ENCODE assay signal across 8 mouse cellular contexts in the genomic region with DNA sequence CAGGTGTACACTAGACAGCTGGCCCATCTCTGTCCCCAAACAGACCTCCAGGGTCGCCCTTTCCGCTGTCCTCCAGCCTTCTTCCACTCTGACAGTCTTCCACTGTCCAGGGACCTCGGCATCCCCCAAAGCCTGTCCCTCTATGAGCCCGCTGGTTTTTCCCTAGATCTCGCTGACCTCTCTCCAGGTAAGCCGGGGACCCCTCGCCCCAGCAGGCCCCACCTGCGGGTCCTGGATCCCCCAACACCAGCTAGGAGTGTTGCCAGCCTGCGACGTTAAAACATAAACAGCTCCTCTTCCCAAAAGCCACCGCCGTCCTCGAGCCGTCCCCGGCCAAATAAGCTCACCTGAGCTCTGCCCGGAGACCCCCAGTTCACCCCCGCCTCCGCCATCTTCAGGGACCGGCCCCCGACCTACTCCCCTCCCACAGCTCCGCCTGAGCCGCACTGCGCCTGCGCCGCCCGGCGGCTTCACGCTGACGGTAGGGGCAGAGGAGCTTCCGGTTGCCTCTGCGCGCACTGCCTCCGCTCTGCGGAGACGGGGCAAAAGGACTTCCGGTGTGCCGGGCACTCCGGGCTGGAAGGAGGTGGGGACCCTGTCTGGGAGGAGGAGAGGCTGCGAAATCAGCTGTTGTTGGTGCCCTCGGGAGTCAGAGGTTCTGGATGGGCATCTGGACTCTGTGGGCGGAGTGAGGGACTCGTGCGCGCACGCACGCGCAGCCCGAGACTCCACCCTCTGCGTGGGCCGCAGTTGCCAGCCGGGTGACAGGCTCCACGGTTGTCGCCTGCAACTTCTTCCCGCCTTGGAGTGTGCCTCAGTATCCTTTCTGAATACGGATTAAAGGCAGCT. TPM values are rescaled to one million over a fixed set of nuclear protein-coding genes. Genes with fewer than 3 reads are reported as not detected.
DNase-seq lines count a peak whose midpoint lies in the region; ATAC-seq and TF ChIP-seq lines count a peak whose summit lies in the region.

No protein-coding gene starts in this region.

- H3K36me3 ChIP-seq in E14TG2a.4 (ENCODE audit: insufficient read depth, low read length), result no peaks in the 10 kb centered on the region
- H3K36me3 ChIP-seq in forebrain, embryonic 13.5 days (ENCODE audit: poor library complexity, severe bottlenecking), result peaks cover 6% of the 10 kb centered on the region; the same call in 1 of the 2 replicates
- 0 out of 2 replicates have a peak, but pooled peaks cover 3% of the 10 kb centered on the region for H3K36me3 ChIP-seq in liver, postnatal 0 days (replicated peaks; ENCODE audit: insufficient read depth, low read length)
- no peaks in the 10 kb centered on the region for H3K36me3 ChIP-seq in neural tube, embryonic 14.5 days (ENCODE audit: control insufficient read depth, insufficient read depth, low read length)

- peak; percentile 83 for DNase-seq in c-Kit-positive CD71-positive TER-119-positive erythroid progenitor cells, embryonic 14.5 days (ENCODE audit: low spot score)
- DNase-seq in heart, postnatal 10 days, result peak; percentile 95
- peak; percentile 60 for DNase-seq in large intestine, adult 2 months (ENCODE audit: low read depth, low spot score)
- DNase-seq in liver, postnatal 0 days, result peak; percentile 93
- peak; percentile 94 for DNase-seq in testis, postnatal 10 days (ENCODE audit: low spot score)

- peaks cover 7% of the 10 kb centered on the region for H3K4me1 ChIP-seq in E14TG2a.4 (replicated peaks; ENCODE audit: low read depth, low read length)
- peaks cover 28% of the 10 kb centered on the region for H3K4me1 ChIP-seq in forebrain, embryonic 13.5 days
- H3K4me1 ChIP-seq in liver, postnatal 0 days (ENCODE audit: insufficient read depth), result peaks cover 18% of the 10 kb centered on the region
- H3K4me1 ChIP-seq in neural tube, embryonic 14.5 days (ENCODE audit: control insufficient read depth, insufficient read depth, low read length), result peaks cover 18% of the 10 kb centered on the region

- H3K9ac ChIP-seq in forebrain, embryonic 13.5 days, result peak overlapping the region; percentile 88
- H3K9ac ChIP-seq in liver, postnatal 0 days (replicated peaks), result peak overlapping the region; percentile 89
- H3K9ac ChIP-seq in neural tube, embryonic 14.5 days (replicated peaks; ENCODE audit: low read depth, low read length), result peak overlapping the region; percentile 85

- H3K4me2 ChIP-seq in forebrain, embryonic 13.5 days, result peak overlapping the region; percentile 86
- peak overlapping the region; percentile 85 for H3K4me2 ChIP-seq in liver, postnatal 0 days (ENCODE audit: low read depth, low read length)
- peak overlapping the region; percentile 59 for H3K4me2 ChIP-seq in neural tube, embryonic 14.5 days (ENCODE audit: low read depth, low read length)

- ATAC-seq in forebrain, embryonic 13.5 days, result peak; percentile 99
- ATAC-seq in liver, postnatal 0 days, result peak; percentile 90
- ATAC-seq in neural tube, embryonic 14.5 days (ENCODE audit: low read depth), result peak; percentile 99

- intact Hi-C loops in heart, postnatal 10 days (cut with DNase I), result loop anchor here (5.0 kb wide), 2 partner anchors 70 to 240 kb away; a partner anchor contains a TSS

- 1% methylated on average over 55 of the region's 55 CpGs for WGBS in forebrain, embryonic 13.5 days
- under 1% methylated on average over 55 of the region's 55 CpGs for WGBS in large intestine, adult 2 months
- 2% methylated on average over 55 of the region's 55 CpGs for WGBS in liver, postnatal 0 days (ENCODE audit: insufficient replicate concordance)
- under 1% methylated on average over 55 of the region's 55 CpGs for WGBS in neural tube, embryonic 14.5 days

- TF ChIP-seq EP300 in liver, postnatal 0 days (IDR thresholded peaks at IDR 0.05; ENCODE audit: low read depth), result no peak

- H3K27ac ChIP-seq in forebrain, embryonic 13.5 days, result peak overlapping the region; percentile 88
- H3K27ac ChIP-seq in liver, postnatal 0 days (ENCODE audit: low read depth), result peak overlapping the region; percentile 93
- peak overlapping the region; percentile 85 for H3K27ac ChIP-seq in neural tube, embryonic 14.5 days (ENCODE audit: low read depth, low read length)

- H3K9me3 ChIP-seq in E14TG2a.4 (ENCODE audit: low read length), result no peaks in the 10 kb centered on the region
- H3K9me3 ChIP-seq in forebrain, embryonic 13.5 days (replicated peaks), result no peaks in the 10 kb centered on the region
- H3K9me3 ChIP-seq in liver, postnatal 0 days (ENCODE audit: low read length), result no peaks in the 10 kb centered on the region
- H3K9me3 ChIP-seq in neural tube, embryonic 14.5 days (ENCODE audit: control insufficient read depth, low read length), result no peaks in the 10 kb centered on the region

- TF ChIP-seq CTCF in E14TG2a.4 (conservative IDR thresholded peaks at IDR 0.05; ENCODE audit: low read length), result no peak
- peak; percentile 43 for TF ChIP-seq CTCF in liver, postnatal 0 days (IDR thresholded peaks at IDR 0.05; ENCODE audit: low read depth)

- no peaks in the 10 kb centered on the region for H3K27me3 ChIP-seq in E14TG2a.4 (ENCODE audit: insufficient read depth, low read length)
- H3K27me3 ChIP-seq in forebrain, embryonic 13.5 days, result no peaks in the 10 kb centered on the region
- no peaks in the 10 kb centered on the region for H3K27me3 ChIP-seq in liver, postnatal 0 days (ENCODE audit: insufficient read depth, low read length)
- H3K27me3 ChIP-seq in neural tube, embryonic 14.5 days (ENCODE audit: control insufficient read depth, insufficient read depth, low read length), result no peaks in the 10 kb centered on the region

- H3K4me3 ChIP-seq in E14TG2a.4 (replicated peaks; ENCODE audit: low read length), result peak overlapping the region; percentile 90
- H3K4me3 ChIP-seq in forebrain, embryonic 13.5 days, result peak overlapping the region; percentile 82
- peak overlapping the region; percentile 77 for H3K4me3 ChIP-seq in liver, postnatal 0 days (ENCODE audit: low read depth, low read length)
- H3K4me3 ChIP-seq in neural tube, embryonic 14.5 days (ENCODE audit: low read depth, low read length), result peak overlapping the region; percentile 84

RNA-seq across cellular contexts. Expression of a gene that starts 4.8 kb away (rescaled TPM):
- polyA plus RNA-seq in forebrain, embryonic 13.5 days (2015; fragmentation: Nextera tagmentation; extraction: Ambion mirVana), result 33.9 and 46.5 TPM in 2 replicates
- total RNA-seq in heart, postnatal 10 days (2021), result 10 to 100 TPM; 48.0 to 55.9 TPM
- polyA plus RNA-seq in large intestine, adult 2 months (2012; rRNA removed), result 59.3 and 59.4 TPM in 2 replicates
- 42.5 and 47.7 TPM in 2 replicates for polyA plus RNA-seq in liver, postnatal 0 days (2015; fragmentation: Nextera tagmentation; extraction: Ambion mirVana)
- 26.4 and 28.2 TPM in 2 replicates for polyA plus RNA-seq in neural tube, embryonic 14.5 days (2014; fragmentation: Nextera tagmentation; extraction: Ambion mirVana)

Comparison
In these comparisons a context has a peak if more than half of its experiments do, and no peak if none do; other contexts are left out.
1. Peak in every context shown above with its lines: DNase-seq, ATAC-seq, H3K4me3 ChIP-seq and H3K27ac ChIP-seq.